Mouse (Mus musculus): ENCODE measurements at regions not wholly inside any gene's neighbourhood (a gene's known extent, or its start where the extent isn't known, plus 50 kb on each side); places are given as distances from the start of the nearest gene placed in this dataset.
"Not testable (repeated sequence)": the region's sequence is repeated elsewhere in the genome, so short reads cannot be mapped to it uniquely, and the experiment has no call there.

GRCm38 (mm10) chr1:23034271-23034670 lies 67.8 kb downstream of the 4933415F23Rik start:
- DNase-seq: no peak

- DNase-seq: no peak
These were observed 78.5 kb downstream of the 4933415F23Rik start for GRCm38 (mm10) chr1:23023536-23023935.

- DNase-seq: no peak
These were observed 94.1 kb downstream of the 4933415F23Rik start for GRCm38 (mm10) chr1:23007784-23008490.

GRCm38 (mm10) chr1:23004882-23005281 lies 97.2 kb downstream of the 4933415F23Rik start:
- no peak for DNase-seq

- no peak for DNase-seq
These were observed 105.4 kb downstream of the 4933415F23Rik start for GRCm38 (mm10) chr1:22996665-22997064.

- DNase-seq: no peak
These were observed 112.4 kb downstream of the 4933415F23Rik start for GRCm38 (mm10) chr1:22989521-22990221.

- no peak for DNase-seq
These were observed 114.5 kb downstream of the 4933415F23Rik start for GRCm38 (mm10) chr1:22987521-22987920.

- DNase-seq: not testable (repeated sequence)
These were observed 117.8 kb downstream of the 4933415F23Rik start for GRCm38 (mm10) chr1:22984276-22984675.

- DNase-seq: peak in 1 of 2 experiments; percentile 2
These were observed 127.1 kb downstream of the 4933415F23Rik start for GRCm38 (mm10) chr1:22974917-22975316.

GRCm38 (mm10) chr1:22943995-22944394 lies 138.2 kb upstream of the Rims1 start:
- no peak for DNase-seq

GRCm38 (mm10) chr1:22939816-22940215 lies 134.0 kb upstream of the Rims1 start:
- DNase-seq: no peak

GRCm38 (mm10) chr1:22931147-22931896 lies 125.5 kb upstream of the Rims1 start:
- DNase-seq: no peak

GRCm38 (mm10) chr1:22902992-22903391 lies 97.2 kb upstream of the Rims1 start:
- DNase-seq: no peak

- DNase-seq: no peak
These were observed 95.3 kb upstream of the Rims1 start for GRCm38 (mm10) chr1:22901018-22901625.

GRCm38 (mm10) chr1:22895099-22895498 lies 89.3 kb upstream of the Rims1 start:
- DNase-seq: peak; percentile 18 to 45

GRCm38 (mm10) chr1:22862985-22863384 lies 57.2 kb upstream of the Rims1 start:
- DNase-seq: no peak

All from kidney, adult 8-10 months (tissue).